Mouse (Mus musculus): ENCODE results near the gene Cpsf7.

DNA sequence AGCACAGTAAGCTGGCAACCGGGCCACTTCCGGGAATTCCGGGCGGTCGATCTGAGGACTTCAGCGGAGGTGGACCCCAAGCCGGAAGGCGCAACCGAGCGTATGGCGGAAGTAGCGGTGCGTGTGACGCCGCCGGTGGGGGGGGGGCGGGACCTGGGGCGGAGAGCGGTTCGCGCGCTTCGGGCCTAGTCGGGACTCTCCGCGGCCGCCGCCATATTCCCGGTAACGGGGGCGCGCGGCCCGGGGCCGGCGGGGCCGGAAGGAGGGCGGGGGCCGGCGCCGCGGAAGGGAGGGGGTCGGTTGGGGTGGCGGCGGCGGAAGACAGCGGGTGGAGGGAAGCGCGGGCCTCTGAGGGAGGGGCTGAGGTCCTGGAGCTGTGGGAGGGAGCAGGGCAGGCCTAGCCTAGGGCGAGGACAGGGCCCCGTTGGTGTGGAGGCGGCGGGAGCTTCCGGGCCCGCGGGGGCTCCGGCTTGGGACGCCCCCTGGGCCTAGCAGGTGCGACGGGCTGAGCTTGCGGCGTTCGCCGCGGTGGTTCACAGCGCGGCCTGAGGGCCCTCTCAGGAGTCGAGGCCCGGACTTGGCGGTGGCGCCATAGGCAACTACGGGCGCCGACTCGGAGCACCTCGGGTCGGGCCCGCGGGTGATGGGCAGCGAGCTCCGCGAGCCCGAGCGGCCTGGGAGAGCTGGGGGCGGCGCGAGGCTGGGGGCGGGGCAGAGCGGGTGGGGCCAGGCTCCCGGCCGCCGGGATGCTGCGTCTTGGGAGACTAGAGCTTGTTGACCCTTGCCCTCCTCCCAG lies at the start of gene Cpsf7:
- TF ChIP-seq ZNF384 (IDR thresholded peaks at IDR 0.05; ENCODE audit: low read depth, low read length), result no peak
- TF ChIP-seq MAFK (IDR thresholded peaks at IDR 0.05; ENCODE audit: insufficient read depth, low read depth, low read length), result no peak
- TF ChIP-seq CHD2 (IDR thresholded peaks at IDR 0.05; ENCODE audit: low read depth, low read length), result no peak
- no peak for TF ChIP-seq HCFC1 (IDR thresholded peaks at IDR 0.05; ENCODE audit: borderline replicate concordance, insufficient read depth, low read length)
- peak; percentile 27; the same call in 1 of the 2 replicates for TF ChIP-seq ZC3H11A (IDR thresholded peaks at IDR 0.05; ENCODE audit: borderline replicate concordance, low read depth, low read length)
